Mouse (Mus musculus) liver, adult 2 months (tissue): Measurements from ENCODE around the gene Ppfia2.

Source experiments
- CTCF ChIP-seq: fragments of 200-500 bp; IDR thresholded peaks from 2 replicates; pipeline ENCODE4 v1.5.1; 2011; ENCODE audit warnings: low read depth, low read length, control low read depth
- POLR2A ChIP-seq: fragments of 200-500 bp; IDR thresholded peaks from 2 replicates; pipeline ENCODE4 v1.6.1; 2011; ENCODE audit warnings: low read length, control low read depth; ENCODE audit not compliant: insufficient read depth; ENCODE audit errors: extremely low read depth

GRCm38 (mm10) chr10:106914275-106914674 lies 444.1 kb downstream of the Ppfia2 start:
- TF ChIP-seq CTCF (no peak), POLR2A (no peak)
